Mouse (Mus musculus): Measurements from ENCODE around the gene Kcnf1.

Kcnf1 gene

GRCm38 (mm10) chr12:17176757-17177092, at the start of gene Kcnf1:
Kcnf1 (minus strand) TSS chr12:17176888.
- peaks cover 22% of the 10 kb centered on the region for H3K4me1 ChIP-seq (replicated peaks; ENCODE audit: low read depth, low read length)
- TF ChIP-seq POU5F1 (IDR thresholded peaks at IDR 0.05; ENCODE audit: borderline replicate concordance, low read length) (no peak), CTCF (conservative IDR thresholded peaks at IDR 0.05; ENCODE audit: low read length) (no peak), NANOG (IDR thresholded peaks at IDR 0.05; ENCODE audit: borderline replicate concordance, low read length) (no peak)
- no peaks in the 10 kb centered on the region for H3K36me3 ChIP-seq (ENCODE audit: insufficient read depth, low read length)
- peaks cover 39% of the 10 kb centered on the region for H3K9me3 ChIP-seq (ENCODE audit: low read length)
- peak within 1 kb of the TSS; percentile 76 for H3K4me3 ChIP-seq (replicated peaks; ENCODE audit: low read length)
- peaks cover 57% of the 10 kb centered on the region for H3K27me3 ChIP-seq (ENCODE audit: insufficient read depth, low read length)

- H3K9me3 ChIP-seq (ENCODE audit: low read length) = no peaks in the 10 kb centered on the region
- TF ChIP-seq NANOG (IDR thresholded peaks at IDR 0.05; ENCODE audit: borderline replicate concordance, low read length) (no peak), POU5F1 (IDR thresholded peaks at IDR 0.05; ENCODE audit: borderline replicate concordance, low read length) (no peak), CTCF (conservative IDR thresholded peaks at IDR 0.05; ENCODE audit: low read length) (no peak)
- no peak overlapping the region for H3K4me3 ChIP-seq (replicated peaks; ENCODE audit: low read length)
- H3K36me3 ChIP-seq (ENCODE audit: insufficient read depth, low read length) = no peaks in the 10 kb centered on the region
- H3K27me3 ChIP-seq (ENCODE audit: insufficient read depth, low read length) = no peaks in the 10 kb centered on the region; the same call in 1 of the 2 replicates
- H3K4me1 ChIP-seq (replicated peaks; ENCODE audit: low read depth, low read length) = no peaks in the 10 kb centered on the region
Observed at GRCm38 (mm10) chr12:17225012-17225411, 48.3 kb upstream of the Kcnf1 start.

- no peak overlapping the region for H3K4me3 ChIP-seq (replicated peaks; ENCODE audit: low read length)
- no peak for TF ChIP-seq NANOG (IDR thresholded peaks at IDR 0.05; ENCODE audit: borderline replicate concordance, low read length)
- no peak for TF ChIP-seq POU5F1 (IDR thresholded peaks at IDR 0.05; ENCODE audit: borderline replicate concordance, low read length)
- TF ChIP-seq CTCF (conservative IDR thresholded peaks at IDR 0.05; ENCODE audit: low read length) = no peak
Observed at GRCm38 (mm10) chr12:17223050-17223449, 46.4 kb upstream of the Kcnf1 start.

GRCm38 (mm10) chr12:17221891-17222428, 45.3 kb upstream of the Kcnf1 start:
- Histone ChIP-seq H3K9me3 (ENCODE audit: low read length) (no peaks in the 10 kb centered on the region), H3K36me3 (ENCODE audit: insufficient read depth, low read length) (no peaks in the 10 kb centered on the region), H3K27me3 (ENCODE audit: insufficient read depth, low read length) (no peaks in the 10 kb centered on the region; the same call in 1 of the 2 replicates), H3K4me1 (replicated peaks; ENCODE audit: low read depth, low read length) (no peaks in the 10 kb centered on the region), H3K4me3 (replicated peaks; ENCODE audit: low read length) (no peak overlapping the region)
- TF ChIP-seq POU5F1 (IDR thresholded peaks at IDR 0.05; ENCODE audit: borderline replicate concordance, low read length) (no peak), CTCF (conservative IDR thresholded peaks at IDR 0.05; ENCODE audit: low read length) (peak; percentile 56)

More at GRCm38 (mm10) chr12:17223050-17223449, 46.4 kb upstream of the Kcnf1 start:
- Histone ChIP-seq H3K4me1 (replicated peaks; ENCODE audit: low read depth, low read length) (no peaks in the 10 kb centered on the region), H3K9me3 (ENCODE audit: low read length) (no peaks in the 10 kb centered on the region), H3K27me3 (ENCODE audit: insufficient read depth, low read length) (no peaks in the 10 kb centered on the region; the same call in 1 of the 2 replicates), H3K36me3 (ENCODE audit: insufficient read depth, low read length) (no peaks in the 10 kb centered on the region)

GRCm38 (mm10) chr12:17220631-17221030, 43.9 kb upstream of the Kcnf1 start:
- TF ChIP-seq POU5F1 (IDR thresholded peaks at IDR 0.05; ENCODE audit: borderline replicate concordance, low read length) (no peak), CTCF (conservative IDR thresholded peaks at IDR 0.05; ENCODE audit: low read length) (no peak), NANOG (IDR thresholded peaks at IDR 0.05; ENCODE audit: borderline replicate concordance, low read length) (no peak)
- no peaks in the 10 kb centered on the region; the same call in 1 of the 2 replicates for H3K27me3 ChIP-seq (ENCODE audit: insufficient read depth, low read length)
- no peak overlapping the region for H3K4me3 ChIP-seq (replicated peaks; ENCODE audit: low read length)
- H3K9me3 ChIP-seq (ENCODE audit: low read length) = no peaks in the 10 kb centered on the region
- H3K4me1 ChIP-seq (replicated peaks; ENCODE audit: low read depth, low read length) = no peaks in the 10 kb centered on the region
- no peaks in the 10 kb centered on the region for H3K36me3 ChIP-seq (ENCODE audit: insufficient read depth, low read length)

- no peak for TF ChIP-seq POU5F1 (IDR thresholded peaks at IDR 0.05; ENCODE audit: borderline replicate concordance, low read length)
- no peak for TF ChIP-seq NANOG (IDR thresholded peaks at IDR 0.05; ENCODE audit: borderline replicate concordance, low read length)
- no peak for TF ChIP-seq CTCF (conservative IDR thresholded peaks at IDR 0.05; ENCODE audit: low read length)
- Histone ChIP-seq H3K4me1 (replicated peaks; ENCODE audit: low read depth, low read length) (no peaks in the 10 kb centered on the region), H3K36me3 (ENCODE audit: insufficient read depth, low read length) (no peaks in the 10 kb centered on the region)
Observed at GRCm38 (mm10) chr12:17219107-17219506, 42.4 kb upstream of the Kcnf1 start.

GRCm38 (mm10) chr12:17218390-17218789, 41.7 kb upstream of the Kcnf1 start:
- Histone ChIP-seq H3K27me3 (ENCODE audit: insufficient read depth, low read length) (no peaks in the 10 kb centered on the region), H3K4me1 (replicated peaks; ENCODE audit: low read depth, low read length) (no peaks in the 10 kb centered on the region), H3K4me3 (replicated peaks; ENCODE audit: low read length) (no peak overlapping the region), H3K36me3 (ENCODE audit: insufficient read depth, low read length) (no peaks in the 10 kb centered on the region), H3K9me3 (ENCODE audit: low read length) (peaks cover 14% of the 10 kb centered on the region; the same call in 1 of the 2 replicates)
- TF ChIP-seq CTCF (conservative IDR thresholded peaks at IDR 0.05; ENCODE audit: low read length) (no peak), POU5F1 (IDR thresholded peaks at IDR 0.05; ENCODE audit: borderline replicate concordance, low read length) (no peak), NANOG (IDR thresholded peaks at IDR 0.05; ENCODE audit: borderline replicate concordance, low read length) (no peak)

More at GRCm38 (mm10) chr12:17219107-17219506, 42.4 kb upstream of the Kcnf1 start:
- Histone ChIP-seq H3K9me3 (ENCODE audit: low read length) (peaks cover 9% of the 10 kb centered on the region; the same call in 1 of the 2 replicates), H3K27me3 (ENCODE audit: insufficient read depth, low read length) (no peaks in the 10 kb centered on the region; the same call in 1 of the 2 replicates), H3K4me3 (replicated peaks; ENCODE audit: low read length) (no peak overlapping the region)

GRCm38 (mm10) chr12:17215751-17216150, 39.1 kb upstream of the Kcnf1 start:
- Histone ChIP-seq H3K4me3 (replicated peaks; ENCODE audit: low read length) (no peak overlapping the region), H3K36me3 (ENCODE audit: insufficient read depth, low read length) (no peaks in the 10 kb centered on the region), H3K4me1 (replicated peaks; ENCODE audit: low read depth, low read length) (no peaks in the 10 kb centered on the region), H3K27me3 (ENCODE audit: insufficient read depth, low read length) (no peaks in the 10 kb centered on the region), H3K9me3 (ENCODE audit: low read length) (peaks cover 14% of the 10 kb centered on the region; the same call in 1 of the 2 replicates)
- TF ChIP-seq NANOG (IDR thresholded peaks at IDR 0.05; ENCODE audit: borderline replicate concordance, low read length) (no peak), POU5F1 (IDR thresholded peaks at IDR 0.05; ENCODE audit: borderline replicate concordance, low read length) (no peak), CTCF (conservative IDR thresholded peaks at IDR 0.05; ENCODE audit: low read length) (no peak)

All from E14TG2a.4 (cell line).